Mouse (Mus musculus) retina, embryonic 14.5 days (tissue): ENCODE measurements around the gene Wnt2b.

Experiments
- DNase-seq: peaks from one replicate; pipeline ENCODE4 v3.0.0-alpha.2; 2015; ENCODE audit warnings: low spot score

The Wnt2b gene

GRCm38 (mm10) chr3:104961066-104962059 is at the start of gene Wnt2b:
Gene Wnt2b, minus strand, starts transcription at chr3:104961921.
- peak; percentile 49 for DNase-seq

GRCm38 (mm10) chr3:105010681-105011339 is 49.1 kb upstream of the Wnt2b start:
- DNase-seq, result no peak

GRCm38 (mm10) chr3:105008070-105008469 is 46.3 kb upstream of the Wnt2b start:
- no peak for DNase-seq

GRCm38 (mm10) chr3:105006101-105006500 is 44.4 kb upstream of the Wnt2b start:
- no peak for DNase-seq

- DNase-seq, result no peak
These were observed 43.9 kb upstream of the Wnt2b start for GRCm38 (mm10) chr3:105005561-105006065.

GRCm38 (mm10) chr3:105005011-105005410 is 43.3 kb upstream of the Wnt2b start:
- no peak for DNase-seq

- DNase-seq, result no peak
These were observed 42.3 kb upstream of the Wnt2b start for GRCm38 (mm10) chr3:105003960-105004463.

- DNase-seq, result no peak
These were observed 39.7 kb upstream of the Wnt2b start for GRCm38 (mm10) chr3:105001374-105001773.

GRCm38 (mm10) chr3:105000561-105000960 is 38.8 kb upstream of the Wnt2b start:
- DNase-seq, result no peak

- DNase-seq, result no peak
These were observed 35.8 kb upstream of the Wnt2b start for GRCm38 (mm10) chr3:104997563-104997962.

GRCm38 (mm10) chr3:104995707-104996106 is 34.0 kb upstream of the Wnt2b start:
- DNase-seq, result no peak

GRCm38 (mm10) chr3:104994415-104994841 is 32.7 kb upstream of the Wnt2b start:
- no peak for DNase-seq

GRCm38 (mm10) chr3:104993800-104994199 is 32.1 kb upstream of the Wnt2b start:
- no peak for DNase-seq

- peak; percentile 94 for DNase-seq
These were observed 31.1 kb upstream of the Wnt2b start for GRCm38 (mm10) chr3:104992709-104993388.

GRCm38 (mm10) chr3:104991703-104992102 is 30.0 kb upstream of the Wnt2b start:
- no peak for DNase-seq

- DNase-seq, result no peak
These were observed 26.2 kb upstream of the Wnt2b start for GRCm38 (mm10) chr3:104987884-104988283.

GRCm38 (mm10) chr3:104979735-104980134 is 18.0 kb upstream of the Wnt2b start:
- no peak for DNase-seq

GRCm38 (mm10) chr3:104967548-104968300 is 6.0 kb upstream of the Wnt2b start:
- DNase-seq, result peak; percentile 84

GRCm38 (mm10) chr3:104965991-104966554 is 4.4 kb upstream of the Wnt2b start:
- no peak for DNase-seq

GRCm38 (mm10) chr3:104965070-104965855 is 3.5 kb upstream of the Wnt2b start:
- DNase-seq, result no peak
